Mouse (Mus musculus): ENCODE results near the gene Gm26602.

Gene Gm26602

DNA sequence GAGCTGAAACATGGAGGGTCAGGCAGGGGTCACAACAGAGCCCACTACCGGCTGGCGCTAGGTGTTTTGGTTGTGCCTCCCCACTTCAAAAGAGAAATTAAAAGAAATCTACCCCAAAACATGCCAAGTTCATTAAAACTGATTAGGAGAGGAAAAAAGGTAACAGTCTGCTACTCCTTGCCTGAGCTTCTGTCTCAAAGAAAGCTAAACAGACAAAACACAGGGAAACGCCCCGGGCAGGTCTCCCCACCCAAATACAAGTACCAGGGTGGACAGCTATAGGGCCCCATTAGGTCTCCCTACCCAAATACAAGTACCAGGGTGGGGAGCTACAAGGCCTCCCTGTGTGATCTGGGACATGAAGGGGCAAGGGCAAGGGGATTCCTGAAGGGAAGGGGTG is at the start of gene Gm26602:
TSS of gene Gm26602 (plus strand) at position 301 of the 400 bp plus-strand sequence.
- DNase-seq (ENCODE audit: low read depth, low spot score): no peak

DNA sequence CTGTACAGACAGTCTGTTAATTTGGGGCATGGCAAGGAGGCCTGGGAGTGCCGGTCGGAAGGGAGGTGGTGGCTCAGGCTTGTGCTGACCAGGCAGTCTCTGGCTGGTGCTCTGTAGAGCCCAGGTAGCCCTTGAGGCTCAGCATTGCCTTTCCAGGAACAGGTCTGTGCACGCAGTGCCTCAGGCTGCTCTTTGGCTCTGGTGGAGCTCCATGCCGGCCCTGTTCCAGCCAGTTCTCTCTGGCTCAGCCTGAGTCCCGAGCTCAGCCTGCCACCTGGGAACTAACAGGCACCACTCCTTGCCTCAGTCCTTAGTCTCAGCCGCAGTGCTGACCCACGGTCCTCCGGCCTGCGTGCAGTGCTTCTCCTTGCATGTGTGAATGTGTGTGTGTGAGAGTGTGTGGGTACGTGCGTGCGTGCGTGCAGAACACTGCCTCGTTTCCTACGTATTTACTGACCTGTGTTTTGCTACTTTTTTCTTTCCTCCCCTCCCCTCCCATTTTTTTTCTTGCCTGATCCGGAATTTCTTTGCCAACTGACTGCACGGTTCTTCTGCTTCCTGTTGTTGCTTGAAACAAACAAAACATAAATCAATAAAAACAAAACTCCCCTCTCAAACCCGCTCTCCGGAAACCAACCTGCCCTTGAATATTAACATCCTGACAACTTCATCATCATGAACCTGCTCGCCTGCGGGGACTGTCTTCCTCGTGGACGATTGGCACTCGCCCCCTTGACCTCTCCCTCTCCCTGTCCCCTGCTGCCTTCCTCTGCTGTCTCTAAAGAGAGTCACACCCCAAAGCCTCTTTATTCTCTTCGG is 49.2 kb upstream of the Gm26602 start:
- DNase-seq (ENCODE audit: low read depth, low spot score): no peak

DNA sequence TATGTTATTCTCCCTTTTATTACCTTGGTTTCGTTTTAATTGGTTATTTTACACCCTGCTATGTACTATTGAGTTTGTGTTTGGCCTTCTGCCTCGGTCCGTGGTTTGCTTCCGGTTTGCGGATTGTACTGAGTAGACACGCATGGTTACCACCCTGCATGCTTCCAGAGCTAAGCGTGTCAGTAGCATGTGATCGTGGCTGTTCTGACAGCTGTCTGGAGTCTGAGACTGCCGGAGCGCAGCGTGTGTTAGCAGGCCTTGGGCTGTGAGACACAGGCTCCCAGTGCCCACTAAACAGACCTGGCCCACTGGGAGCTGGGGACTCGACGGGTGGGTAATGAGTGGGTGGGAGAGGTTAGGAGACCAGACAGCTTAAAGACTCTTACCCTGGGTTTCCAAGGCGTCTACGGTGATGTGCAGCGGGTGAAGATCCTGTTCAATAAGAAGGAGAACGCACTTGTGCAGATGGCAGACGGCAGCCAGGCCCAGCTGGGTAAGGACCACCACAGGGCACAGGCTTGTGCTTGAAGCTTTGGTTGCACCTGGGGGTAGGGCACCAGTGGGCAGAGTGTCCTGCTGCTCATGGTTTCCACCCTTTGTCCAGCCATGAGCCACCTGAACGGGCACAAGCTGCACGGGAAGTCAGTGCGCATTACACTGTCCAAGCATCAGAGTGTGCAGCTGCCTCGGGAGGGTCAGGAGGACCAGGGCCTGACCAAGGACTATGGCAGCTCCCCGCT is 48.4 kb upstream of the Gm26602 start:
- no peak for DNase-seq (ENCODE audit: low read depth, low spot score)

DNA sequence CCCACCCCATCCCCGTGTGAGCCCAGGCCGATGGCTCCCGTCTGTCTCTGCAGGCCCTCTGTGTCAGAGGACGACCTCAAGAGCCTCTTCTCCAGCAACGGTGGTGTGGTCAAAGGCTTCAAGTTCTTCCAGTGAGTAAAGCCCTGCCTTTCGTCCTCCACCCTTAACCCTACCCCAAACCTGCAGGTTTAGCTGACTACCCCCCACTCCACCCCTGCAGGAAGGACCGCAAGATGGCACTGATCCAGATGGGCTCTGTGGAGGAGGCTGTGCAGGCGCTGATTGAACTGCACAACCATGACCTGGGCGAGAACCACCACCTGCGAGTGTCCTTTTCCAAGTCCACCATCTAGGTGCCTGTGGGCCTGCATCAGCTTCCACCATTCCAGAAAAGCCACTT is 47.7 kb upstream of the Gm26602 start:
- DNase-seq (ENCODE audit: low read depth, low spot score): no peak

DNA sequence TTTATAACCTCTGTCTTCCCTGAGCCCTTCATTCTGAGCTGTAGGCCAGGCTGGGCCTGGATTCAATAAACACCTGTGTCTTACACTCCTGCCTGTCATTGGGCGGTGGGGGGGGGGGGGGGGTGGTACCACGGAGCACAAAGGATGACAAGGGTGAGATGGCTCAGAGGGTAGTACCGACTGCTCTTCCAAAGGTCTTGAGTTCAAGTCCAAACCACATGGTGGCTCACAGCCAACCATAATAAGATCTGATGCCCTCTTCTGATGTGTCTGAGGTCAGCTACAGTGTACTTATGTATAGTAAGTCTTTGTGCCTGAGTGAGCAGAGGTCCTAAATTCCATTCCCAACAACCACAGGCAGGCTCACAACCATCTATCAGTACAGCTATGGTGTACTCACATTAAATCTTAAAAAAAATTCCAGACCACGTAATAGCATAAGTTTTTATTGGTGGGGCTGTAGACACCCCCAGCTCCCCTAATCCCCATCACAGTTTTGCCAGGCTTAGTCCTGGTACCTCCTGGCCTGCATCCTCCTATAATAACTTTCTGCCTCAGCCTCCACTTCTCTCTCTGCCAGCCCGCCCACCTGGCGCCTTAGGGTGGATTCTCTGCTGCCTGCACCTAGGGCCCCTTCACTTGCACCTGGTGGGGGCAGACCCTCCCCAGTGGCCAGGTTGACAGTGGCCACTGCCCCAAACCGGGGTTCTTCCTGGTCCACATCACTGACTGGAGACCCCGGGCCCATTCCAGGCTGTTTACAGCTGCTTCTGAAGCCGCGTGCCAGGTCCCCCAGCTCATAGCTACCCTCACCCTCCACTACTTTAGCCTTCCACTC is 46.1 kb upstream of the Gm26602 start:
- DNase-seq (ENCODE audit: low read depth, low spot score): no peak

DNA sequence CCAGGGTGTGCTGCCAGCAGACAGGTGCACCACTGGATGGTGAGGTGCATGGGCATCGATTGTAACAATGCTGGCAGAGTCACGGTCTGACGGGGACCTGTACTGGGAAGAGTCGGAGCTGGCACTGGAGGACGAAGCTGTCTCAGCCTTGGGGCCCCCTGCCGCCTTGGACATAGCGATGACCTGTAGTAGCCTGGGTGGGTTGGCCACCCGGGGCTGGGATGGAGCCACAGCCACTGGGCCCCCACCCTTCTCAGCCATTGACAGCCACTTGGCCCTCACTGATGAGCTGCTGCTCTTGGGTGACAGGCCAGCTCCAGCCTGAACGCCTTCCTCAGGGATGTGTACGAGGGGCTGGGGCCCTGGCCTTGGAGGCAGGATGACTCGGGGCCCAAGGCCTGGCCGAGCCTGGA is 45.5 kb upstream of the Gm26602 start:
- no peak for DNase-seq (ENCODE audit: low read depth, low spot score)

DNA sequence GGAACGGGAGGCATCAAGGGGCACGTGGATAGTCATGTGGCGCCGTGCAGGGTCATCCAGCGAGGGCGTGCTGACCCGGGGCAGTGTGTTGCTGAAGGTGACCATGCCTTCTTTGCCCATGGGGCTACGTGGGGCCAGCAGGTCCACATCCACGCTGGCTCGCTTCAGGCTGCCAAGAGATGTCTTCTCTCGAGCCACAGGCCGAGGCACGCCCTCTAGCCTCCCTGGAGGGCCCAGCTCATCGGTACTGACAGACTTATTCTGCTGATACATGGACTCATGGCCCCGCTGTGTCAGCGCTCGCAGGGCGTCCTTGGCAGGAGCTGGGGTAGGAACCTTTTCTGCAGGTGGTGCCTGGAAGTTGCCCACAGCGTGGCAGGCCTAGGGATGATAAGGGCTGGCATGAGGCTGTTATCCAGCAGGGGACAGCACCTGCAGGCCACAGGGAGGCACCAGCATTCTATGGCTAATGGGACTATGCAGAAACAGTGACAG is 44.8 kb upstream of the Gm26602 start:
- DNase-seq (ENCODE audit: low read depth, low spot score): no peak

DNA sequence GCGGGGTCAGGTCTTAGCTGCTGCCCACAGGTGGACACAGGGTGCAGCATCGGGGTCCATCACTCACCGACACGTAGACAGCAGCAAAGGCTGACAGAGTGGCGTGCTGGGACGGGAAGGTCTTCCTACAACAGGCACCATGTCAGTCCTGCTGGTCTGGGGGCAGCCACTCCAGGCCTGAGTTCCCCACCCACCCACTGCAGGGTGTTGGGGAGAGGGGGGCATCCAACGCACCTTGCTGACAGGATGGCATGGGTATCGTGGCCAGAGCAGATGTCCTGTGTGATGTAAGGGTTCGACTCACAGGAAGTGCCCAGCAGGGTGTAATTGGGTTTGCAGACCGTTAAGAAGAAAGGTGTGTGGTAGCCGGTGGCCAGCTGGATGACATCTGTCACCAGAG is 44.1 kb upstream of the Gm26602 start:
- no peak for DNase-seq (ENCODE audit: low read depth, low spot score)

DNA sequence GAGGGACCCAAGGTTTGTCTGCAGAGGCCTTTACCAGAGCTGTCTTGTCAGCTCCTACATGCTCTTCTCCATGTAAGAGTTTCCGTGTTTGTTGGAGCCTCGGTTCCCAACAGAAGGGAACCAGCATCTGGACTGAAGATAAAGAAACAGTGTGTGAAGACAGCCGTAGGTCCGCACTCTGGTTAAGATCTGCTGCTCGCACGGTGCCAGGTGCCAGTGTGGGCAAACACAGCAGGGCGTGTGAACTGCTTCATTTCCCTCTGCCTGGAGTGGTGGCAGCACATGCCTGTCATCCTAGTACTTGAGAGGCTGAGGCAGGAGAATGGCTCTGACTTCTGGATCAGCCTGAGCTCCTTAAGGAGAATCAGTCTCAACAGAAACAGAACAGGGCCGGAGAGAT is 38.8 kb upstream of the Gm26602 start:
- no peak for DNase-seq (ENCODE audit: low read depth, low spot score)

DNA sequence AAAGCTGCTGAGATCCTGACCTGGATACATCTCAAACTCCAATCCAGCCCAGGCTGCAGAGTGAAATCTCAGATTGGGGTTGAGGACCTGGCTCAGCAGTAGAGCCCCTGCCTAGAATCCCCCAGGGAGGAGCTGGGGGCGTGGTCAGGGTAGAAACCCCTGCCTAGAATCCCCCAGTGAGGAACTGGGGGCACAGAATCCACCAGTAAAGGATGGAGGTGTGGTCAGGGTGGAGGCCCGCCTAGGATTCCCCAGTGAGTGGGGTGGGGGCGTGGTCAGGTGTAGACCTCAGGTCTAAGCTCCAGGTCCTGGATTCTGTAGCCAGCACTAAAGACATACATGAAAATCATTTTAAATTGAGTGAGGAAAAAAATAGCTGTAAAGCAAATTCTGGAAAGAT is 37.8 kb upstream of the Gm26602 start:
- no peak for DNase-seq (ENCODE audit: low read depth, low spot score)

DNA sequence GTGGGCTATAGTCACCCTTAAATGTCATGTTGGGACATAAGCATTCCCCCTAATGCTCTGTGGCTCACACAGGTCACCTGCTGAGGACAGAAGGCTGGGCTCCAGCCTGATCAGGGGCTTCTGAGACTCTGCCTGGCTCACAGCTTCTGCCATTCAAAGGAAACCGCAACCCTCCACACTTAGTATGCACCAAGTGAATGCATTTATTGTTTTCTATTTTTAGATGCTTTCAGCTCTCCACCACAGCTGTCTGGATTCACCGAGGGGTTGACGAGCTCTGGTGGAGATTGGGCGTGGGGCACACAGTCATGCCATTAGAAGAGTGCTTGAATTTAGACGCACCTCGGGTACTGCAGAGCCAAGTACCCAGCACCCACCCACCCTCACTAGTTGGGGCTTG is 37.3 kb upstream of the Gm26602 start:
- no peak for DNase-seq (ENCODE audit: low read depth, low spot score)

DNA sequence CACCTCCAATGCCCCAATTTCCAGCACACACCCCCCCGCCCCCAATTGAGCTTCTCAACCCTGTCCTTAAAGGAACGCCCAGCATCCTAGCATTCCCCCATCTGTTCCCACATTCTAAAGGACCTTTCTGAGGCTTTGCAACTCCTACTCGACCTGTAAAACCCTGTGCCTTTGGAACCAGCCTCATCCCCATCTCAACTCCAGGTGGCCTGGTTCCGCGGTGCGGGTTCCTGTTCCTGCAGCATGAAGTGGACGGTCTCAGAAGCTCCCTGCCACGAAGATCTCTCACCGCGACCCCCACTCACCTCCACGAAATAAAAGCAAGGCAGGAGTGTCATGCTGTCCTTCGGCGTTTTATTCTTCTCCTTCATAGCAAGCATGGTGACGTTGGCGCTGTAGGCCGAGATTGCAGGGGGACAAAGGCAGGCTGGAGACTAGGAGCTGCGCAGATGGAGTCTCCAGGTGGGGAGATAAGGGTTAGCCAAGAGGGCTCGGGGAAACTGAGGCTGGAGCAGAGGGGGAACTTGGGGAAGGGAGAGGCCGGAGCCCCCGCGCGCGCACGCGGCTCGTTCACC is 36.9 kb upstream of the Gm26602 start:
- no peak for DNase-seq (ENCODE audit: low read depth, low spot score)

DNA sequence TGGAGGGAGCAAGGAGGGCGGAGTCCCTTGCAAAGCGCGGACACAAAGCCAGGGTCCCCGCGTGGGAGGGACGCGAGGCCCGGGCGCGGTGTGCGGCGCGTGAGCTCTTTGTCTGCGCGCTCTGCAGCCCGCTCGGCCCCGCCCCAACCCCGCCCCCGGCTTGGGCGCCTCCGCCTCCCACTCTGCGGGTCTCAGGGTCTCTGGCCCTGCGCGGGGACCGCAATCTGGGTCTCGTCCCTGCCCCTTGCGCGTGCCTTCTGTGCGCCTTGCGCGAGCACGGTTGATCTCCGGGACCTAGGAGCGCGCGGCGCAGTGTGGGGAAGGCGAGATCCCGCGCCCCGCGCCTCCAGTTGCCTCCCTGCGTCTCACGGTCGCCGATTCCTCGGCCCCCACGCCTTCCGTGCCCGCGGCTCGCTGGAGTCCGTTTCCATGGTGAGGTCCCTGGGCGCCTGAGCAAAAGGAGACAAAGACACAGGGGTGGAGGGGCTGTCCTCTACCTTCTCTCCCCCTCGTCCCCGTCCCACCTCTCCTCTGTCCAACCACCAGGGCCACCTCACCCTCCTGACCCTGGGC is 36.3 kb upstream of the Gm26602 start, which contains the start of the genes Prtn3 and Plppr3:
TSS of gene Prtn3 (plus strand) at position 187 of the 573 bp plus-strand sequence.
TSS of gene Plppr3 (minus strand) at position 345 of the 573 bp plus-strand sequence.
- DNase-seq (ENCODE audit: low read depth, low spot score): peak; percentile 67

DNA sequence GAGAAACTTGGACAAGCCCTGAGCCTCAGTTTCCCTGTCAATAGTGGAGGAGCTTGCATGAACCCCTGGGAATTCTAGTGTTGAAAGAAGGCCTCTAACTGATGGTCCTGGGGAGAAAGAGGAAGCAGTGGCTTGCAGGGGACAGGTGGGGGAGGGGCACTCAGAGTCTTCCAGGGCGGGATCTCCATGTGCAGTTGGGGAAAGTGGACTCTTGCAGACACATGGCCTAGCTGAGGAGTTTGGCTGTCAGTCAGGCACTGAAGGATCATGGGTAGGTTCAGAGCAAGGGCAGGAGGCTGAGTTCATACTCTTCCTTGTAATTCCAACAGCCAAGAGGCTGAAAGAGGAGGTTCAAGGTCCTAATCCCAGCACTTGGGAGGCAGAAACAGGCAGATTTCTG is 33.5 kb upstream of the Gm26602 start:
- no peak for DNase-seq (ENCODE audit: low read depth, low spot score)

DNA sequence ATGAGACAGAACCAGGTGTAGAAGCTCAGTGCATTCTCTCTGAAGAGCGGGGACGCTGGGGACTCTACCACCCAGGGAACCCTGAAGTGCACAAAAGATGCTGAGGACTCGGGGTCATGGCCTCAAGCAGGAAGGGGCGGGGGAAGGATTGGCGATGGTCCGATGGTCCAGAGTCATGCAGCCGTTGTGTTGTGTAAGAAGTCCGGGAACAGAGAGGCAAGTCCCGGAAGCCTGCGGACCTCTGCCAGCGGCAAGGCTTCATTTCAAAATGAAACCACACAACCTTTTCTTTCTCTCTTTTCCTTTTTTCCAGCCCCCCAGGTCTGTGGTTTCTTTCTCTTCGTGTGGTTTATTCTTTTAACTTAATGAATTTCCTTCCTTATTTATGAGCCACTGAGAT is 32.9 kb upstream of the Gm26602 start:
- no peak for DNase-seq (ENCODE audit: low read depth, low spot score)

DNA sequence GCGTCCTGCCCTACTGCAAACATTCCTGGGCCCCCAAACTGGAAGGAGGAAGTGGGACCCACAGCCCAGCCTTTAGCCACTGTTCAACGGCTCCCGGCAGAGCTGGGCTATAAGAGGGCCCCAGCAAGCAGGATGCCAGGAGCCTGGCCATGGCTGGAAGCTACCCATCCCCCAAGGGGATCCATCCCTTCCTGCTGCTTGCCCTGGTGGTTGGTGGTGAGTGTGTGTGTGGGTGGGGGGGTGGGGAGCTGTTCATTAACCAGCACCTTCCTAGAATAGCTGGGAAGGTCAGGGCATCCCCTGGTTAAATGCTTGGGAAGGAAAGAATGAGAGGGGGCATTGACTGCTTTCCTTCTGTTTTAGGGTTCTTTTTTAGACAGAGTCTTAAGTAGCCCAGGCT is 31.1 kb upstream of the Gm26602 start:
- no peak for DNase-seq (ENCODE audit: low read depth, low spot score)

DNA sequence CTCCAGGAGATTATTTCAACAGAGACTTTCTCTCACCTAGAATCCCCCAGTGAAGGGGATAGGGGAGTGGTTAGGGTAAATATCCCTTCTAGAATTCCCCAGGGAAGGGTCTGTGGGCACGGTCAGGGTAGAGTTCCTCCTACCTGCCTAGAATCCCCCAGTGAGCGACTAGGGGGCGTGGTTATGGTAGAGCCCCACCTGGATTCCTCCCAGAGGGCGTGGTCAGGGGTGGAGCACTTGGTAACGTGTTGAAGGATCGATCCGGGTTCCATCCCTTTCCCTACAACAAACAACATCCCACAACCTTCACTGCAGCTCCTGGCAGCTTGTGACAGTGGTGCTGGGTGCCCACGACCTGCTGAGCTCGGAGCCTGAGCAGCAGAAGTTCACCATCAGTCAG is 29.9 kb upstream of the Gm26602 start:
- no peak for DNase-seq (ENCODE audit: low read depth, low spot score)

DNA sequence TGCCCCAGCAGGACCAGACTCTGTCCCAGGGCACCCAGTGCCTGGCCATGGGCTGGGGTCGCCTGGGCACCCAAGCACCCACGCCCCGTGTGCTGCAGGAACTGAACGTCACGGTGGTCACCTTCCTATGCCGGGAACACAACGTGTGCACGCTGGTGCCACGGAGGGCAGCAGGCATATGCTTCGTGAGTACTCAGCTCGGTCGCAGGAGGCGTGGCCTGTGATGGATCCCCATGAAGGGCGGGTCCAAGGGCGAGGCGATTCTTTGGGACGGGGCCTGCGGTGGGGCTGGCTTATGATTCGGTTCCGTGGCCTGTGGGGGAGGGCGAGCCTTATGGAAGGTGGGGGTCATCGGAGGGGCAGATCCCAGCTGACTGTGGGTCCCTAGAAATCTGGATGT is 28.7 kb upstream of the Gm26602 start:
- no peak for DNase-seq (ENCODE audit: low read depth, low spot score)

DNA sequence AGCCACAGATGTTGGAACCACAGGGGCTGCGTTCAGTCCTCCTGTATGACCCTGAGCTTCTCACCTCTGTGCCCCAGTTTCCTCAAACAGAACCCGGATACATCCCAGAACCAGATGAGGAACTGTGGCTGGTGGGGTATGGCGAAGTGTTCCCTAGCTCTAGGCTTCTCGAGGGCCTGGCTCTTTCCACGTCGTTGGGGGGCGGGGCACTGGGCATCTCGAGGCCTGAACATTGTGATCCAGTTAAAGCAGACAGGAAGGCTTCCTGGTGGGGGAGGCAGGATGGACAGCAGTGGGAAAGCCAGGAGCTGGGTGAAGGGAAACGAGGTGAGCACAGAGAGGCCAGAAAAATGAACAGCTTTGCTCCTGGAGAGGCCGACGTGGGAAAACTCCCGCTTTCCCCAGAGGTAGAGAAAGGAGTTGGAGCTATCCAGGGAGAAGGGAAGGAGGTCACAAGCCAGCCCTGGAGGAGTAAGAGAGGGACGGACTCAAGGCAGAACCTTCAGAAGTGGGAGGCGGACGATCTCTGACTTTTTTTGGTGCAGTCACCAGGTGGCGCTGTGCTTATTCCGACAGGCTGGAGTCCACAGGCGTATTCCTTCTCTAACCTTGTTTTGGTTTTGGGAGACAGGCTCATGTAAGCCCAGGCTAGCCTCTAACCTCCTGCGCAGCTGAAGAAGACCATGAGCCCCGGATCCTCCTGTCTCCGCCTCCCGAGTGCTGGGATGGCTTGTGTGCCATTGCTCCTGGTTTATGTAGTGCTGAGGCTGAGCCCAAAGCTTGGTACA is 27.2 kb upstream of the Gm26602 start:
- DNase-seq (ENCODE audit: low read depth, low spot score): peak; percentile 70

DNA sequence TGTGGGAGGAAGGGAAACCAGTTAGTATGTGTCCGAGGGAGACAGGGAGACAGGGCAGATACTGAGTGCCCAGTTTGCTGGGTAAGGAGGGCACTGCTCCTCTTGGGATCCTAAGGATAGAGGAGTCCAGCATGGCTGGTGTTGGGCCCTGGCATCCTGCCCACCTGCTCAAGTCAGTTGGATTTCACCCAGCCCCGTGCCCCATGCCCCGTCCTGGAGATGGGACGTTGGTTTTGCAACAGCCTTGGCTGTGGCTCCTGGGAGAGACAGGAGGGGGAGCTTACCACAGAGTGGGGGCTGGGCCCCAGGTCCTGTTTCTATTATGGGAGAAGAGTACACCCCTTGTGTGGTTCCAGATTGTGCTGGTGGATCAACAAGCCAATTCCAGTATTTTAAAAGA is 26.2 kb upstream of the Gm26602 start:
- DNase-seq (ENCODE audit: low read depth, low spot score): no peak
